Mouse (Mus musculus) testis, adult 2 months (tissue): ENCODE data around the gene Esrp2.

ENCODE experiments used
- CTCF ChIP-seq: fragments of 200-500 bp; IDR thresholded peaks from 2 replicates; pipeline ENCODE4 v1.5.1; 2012; ENCODE audit warnings: low read depth, mild to moderate bottlenecking, inconsistent platforms, low read length, moderate library complexity; ENCODE audit not compliant: control insufficient read depth, insufficient read depth, insufficient replicate concordance
- POLR2A ChIP-seq: fragments of 200-500 bp; IDR thresholded peaks from 2 replicates; pipeline ENCODE4 v1.6.1; 2012; ENCODE audit warnings: low read depth, mild to moderate bottlenecking, inconsistent platforms, low read length, moderate library complexity; ENCODE audit not compliant: control insufficient read depth

DNA sequence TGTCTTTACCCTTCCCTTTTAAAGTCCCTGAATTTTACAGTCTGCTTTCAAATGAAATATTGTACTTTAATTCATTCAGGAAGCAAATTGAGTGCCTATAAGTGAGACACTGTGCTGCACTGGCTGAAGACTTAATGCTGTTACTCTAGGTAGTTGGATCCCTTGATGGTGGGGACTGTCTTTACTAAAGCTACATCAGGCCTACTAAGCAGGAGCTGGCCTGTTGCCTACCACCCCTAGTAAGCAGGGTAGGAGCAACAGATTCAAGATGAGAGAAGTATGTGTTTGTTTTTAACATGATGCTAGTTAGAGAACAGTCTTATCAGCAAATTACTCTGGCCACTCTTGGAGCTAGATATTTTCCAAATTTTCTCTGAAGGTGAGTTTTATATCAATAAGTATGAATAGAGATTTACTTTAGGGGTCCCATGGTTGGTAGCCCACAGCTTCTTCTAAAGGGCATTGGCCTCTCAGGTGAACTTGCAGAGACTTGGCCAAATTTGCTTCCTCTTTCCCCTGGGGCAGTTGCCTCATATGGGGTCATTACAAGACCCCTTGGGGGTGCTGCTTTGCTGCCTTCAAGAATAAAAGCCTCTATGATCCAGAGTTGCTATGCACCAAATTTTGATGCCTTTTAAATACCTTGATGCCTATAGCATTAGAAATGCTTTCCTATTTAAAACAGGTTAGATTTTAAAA is 7.4 kb downstream of the Esrp2 start:
- TF ChIP-seq CTCF, result no peak
- TF ChIP-seq POLR2A, result no peak
